Comparison of ENCODE assay signal across 8 mouse cellular contexts in the genomic region with DNA sequence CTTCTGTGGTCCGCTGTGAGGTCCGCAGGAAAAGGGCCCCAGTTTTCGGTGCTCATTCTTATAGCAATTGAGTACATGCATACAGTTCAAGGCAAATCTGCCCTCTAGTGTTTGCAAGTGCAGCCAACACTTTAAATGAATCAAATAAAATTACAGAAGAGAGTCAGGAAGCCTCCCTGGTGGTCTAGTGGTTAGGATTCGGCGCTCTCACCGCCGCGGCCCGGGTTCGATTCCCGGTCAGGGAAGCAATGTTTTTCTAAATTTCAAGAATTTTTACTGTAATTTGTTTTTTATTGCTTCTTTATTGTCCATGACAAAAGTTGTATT. TPM values are rescaled to one million over a fixed set of nuclear protein-coding genes. Genes with fewer than 3 reads are reported as not detected.
DNase-seq lines count a peak whose midpoint lies in the region; ATAC-seq lines count a peak whose summit lies in the region.

No protein-coding gene starts in this region.

- no peaks in the 10 kb centered on the region for H3K9me3 ChIP-seq in hindbrain, embryonic 11.5 days (ENCODE audit: control insufficient read depth, low read length)

- H3K36me3 ChIP-seq in hindbrain, embryonic 11.5 days (ENCODE audit: control insufficient read depth, insufficient read depth, low read length), result no peaks in the 10 kb centered on the region

- ATAC-seq in hindbrain, embryonic 11.5 days (ENCODE audit: low FRiP score), result peak; percentile 96

- DNase-seq in Muller cell, postnatal 12 days (ENCODE audit: inconsistent ontology term), result peak; percentile 81
- DNase-seq in cerebellum, adult 9-10 months, result peak; percentile 98
- DNase-seq in frontal cortex, adult 2 months (ENCODE audit: extremely low spot score in 1 of 2, low spot score in 1 of 2), result peak; percentile 76 to 100
- DNase-seq in hindbrain, embryonic 11.5 days (ENCODE audit: low spot score), result peak; percentile 82
- DNase-seq in layer of hippocampus, postnatal 14 days (ENCODE audit: low spot score in 2 of 2), result peak; percentile 88 to 98
- peak; percentile 78 for DNase-seq in lung, postnatal 14 days
- peak; percentile 68 for DNase-seq in retina, adult 2 months (ENCODE audit: low read depth, low spot score)
- peak; percentile 66 to 73 for DNase-seq in thymus, postnatal 36 days

- H3K4me1 ChIP-seq in hindbrain, embryonic 11.5 days (replicated peaks; ENCODE audit: control insufficient read depth, insufficient read depth, low read length), result no peaks in the 10 kb centered on the region

- WGBS in hindbrain, embryonic 11.5 days, result 12% methylated on average over 11 of the region's 11 CpGs

- no peaks in the 10 kb centered on the region for H3K27me3 ChIP-seq in hindbrain, embryonic 11.5 days (ENCODE audit: control insufficient read depth, insufficient read depth, low read length)

- H3K27ac ChIP-seq in hindbrain, embryonic 11.5 days (ENCODE audit: low read depth, low read length), result no peak overlapping the region

- no peak overlapping the region for H3K9ac ChIP-seq in hindbrain, embryonic 11.5 days (ENCODE audit: low read depth, low read length)

- H3K4me3 ChIP-seq in hindbrain, embryonic 11.5 days (ENCODE audit: low read depth, low read length), result peak overlapping the region; percentile 24

- peak overlapping the region; percentile 27 for H3K4me2 ChIP-seq in hindbrain, embryonic 11.5 days (replicated peaks; ENCODE audit: low read depth, low read length)

RNA-seq across cellular contexts. Expression of gene Ncoa7, which starts 7.8 kb away (rescaled TPM):
- 39.7 and 46.7 TPM in 2 replicates for polyA plus RNA-seq in frontal cortex, adult 2 months (2012; rRNA removed)
- polyA plus RNA-seq in hindbrain, embryonic 11.5 days (2014; fragmentation: Nextera tagmentation; extraction: Ambion mirVana), result 9.3 and 9.7 TPM in 2 replicates
- 100 to 1,000 TPM in 1 of 2 experiments, 10 to 100 TPM in 1; 92.7 to 102 TPM for total RNA-seq in layer of hippocampus, postnatal 14 days (2021)

RNA-seq across cellular contexts. Expression of gene Hey2, which starts 31.7 kb away (rescaled TPM):
- 21.2 and 21.6 TPM in 2 replicates for polyA plus RNA-seq in frontal cortex, adult 2 months (2012; rRNA removed)
- 4.9 and 7.3 TPM in 2 replicates for polyA plus RNA-seq in hindbrain, embryonic 11.5 days (2014; fragmentation: Nextera tagmentation; extraction: Ambion mirVana)
- total RNA-seq in layer of hippocampus, postnatal 14 days (2021), result 1 to 10 TPM; 5.5 to 6.9 TPM
